Mouse (Mus musculus) intestine, embryonic 16.5 days (tissue): ENCODE data around the gene Hyal1. TPM values are rescaled to one million over a fixed set of nuclear protein-coding genes. Genes with fewer than 3 reads are reported as not detected.

ENCODE experiments used
- ATAC-seq: fragments of 200-750 bp; cut with Nextera tagmentation; 2 replicates; pipeline ENCODE4 v1.8.0; 2017; ENCODE audit warnings: moderate TSS enrichment, moderate library complexity
- H3K27ac ChIP-seq: fragments of 300-500 bp; sonication (generic); 2 replicates; pipeline ENCODE4 v1.5.1; 2014; ENCODE audit warnings: mild to moderate bottlenecking, low read length
- H3K27me3 ChIP-seq: fragments of 300-500 bp; sonication (generic); replicated peaks from 2 replicates; pipeline ENCODE4 v1.6.1; 2014; ENCODE audit warnings: low read length, control low read depth, mixed read lengths; ENCODE audit not compliant: control insufficient read depth, insufficient read depth
- H3K36me3 ChIP-seq: fragments of 300-500 bp; sonication (generic); 2 replicates; pipeline ENCODE4 v1.6.1; 2014; ENCODE audit warnings: low read length, control low read depth; ENCODE audit not compliant: control insufficient read depth, insufficient read depth
- H3K4me1 ChIP-seq: fragments of 300-500 bp; sonication (generic); 2 replicates; pipeline ENCODE4 v1.6.1; 2014; ENCODE audit warnings: low read length, control low read depth, mixed read lengths; ENCODE audit not compliant: control insufficient read depth, insufficient read depth
- H3K4me2 ChIP-seq: fragments of 300-500 bp; sonication (generic); 2 replicates; pipeline ENCODE4 v1.6.1; 2014; ENCODE audit warnings: low read depth, low read length, control low read depth
- H3K4me3 ChIP-seq: fragments of 300-500 bp; sonication (generic); 2 replicates; pipeline ENCODE4 v1.5.1; 2014; ENCODE audit warnings: mild to moderate bottlenecking, low read length
- H3K9ac ChIP-seq: fragments of 300-500 bp; sonication (generic); 2 replicates; pipeline ENCODE4 v1.6.1; 2014; ENCODE audit warnings: low read depth, low read length
- H3K9me3 ChIP-seq: fragments of 300-500 bp; sonication (generic); 2 replicates; pipeline ENCODE4 v1.6.1; 2016; ENCODE audit warnings: low read length, control low read depth; ENCODE audit not compliant: control insufficient read depth
- WGBS: fragments of 180-500 bp; shearing (Covaris S2); extraction: QIAGEN DNeasy Blood & Tissue Kit; methylation state at CpG from one replicate; pipeline ENCODE4 v1.1.7; 2014; 5-methylcytosine and 5-hydroxymethylcytosine counted together
- polyA plus RNA-seq: library from polyadenylated mRNA; unstranded; fragments of >200 nt; fragmentation: Nextera tagmentation; extraction: Ambion mirVana; gene quantifications from 2 replicates; pipeline ENCODE4 v1.2.1, GENCODE M21; 2015

Gene Hyal1
- polyA plus RNA-seq, 1 experiment from 2014 or later: 5.8 TPM

- no peak overlapping the region for H3K4me2 ChIP-seq
- peak overlapping the region; percentile 24; the same call in 1 of the 2 replicates for H3K9ac ChIP-seq
- H3K27me3 ChIP-seq: no peaks in the 10 kb centered on the region
- H3K9me3 ChIP-seq: no peaks in the 10 kb centered on the region
- H3K27ac ChIP-seq: no peak overlapping the region
- WGBS: 63% methylated on average over 5 of the region's 5 CpGs
- H3K36me3 ChIP-seq: peaks cover 8% of the 10 kb centered on the region; the same call in 1 of the 2 replicates
- no peak overlapping the region for H3K4me3 ChIP-seq
- H3K4me1 ChIP-seq: peaks cover 32% of the 10 kb centered on the region
- no peak for ATAC-seq
These were observed 21.7 kb downstream of the Hyal1 start for GRCm38 (mm10) chr9:107598385-107598784.

- Histone ChIP-seq H3K4me2 (no peak overlapping the region), H3K4me3 (no peak overlapping the region), H3K27ac (no peak overlapping the region), H3K9me3 (no peaks in the 10 kb centered on the region), H3K4me1 (peaks cover 42% of the 10 kb centered on the region), H3K9ac (no peak overlapping the region), H3K36me3 (peaks cover 2% of the 10 kb centered on the region; the same call in 1 of the 2 replicates), H3K27me3 (no peaks in the 10 kb centered on the region)
- no peak for ATAC-seq
- WGBS: 81% methylated on average over 9 of the region's 9 CpGs
These were observed 22.7 kb downstream of the Hyal1 start for GRCm38 (mm10) chr9:107599433-107599832.

- Histone ChIP-seq H3K36me3 (peaks cover 2% of the 10 kb centered on the region; the same call in 1 of the 2 replicates), H3K27me3 (no peaks in the 10 kb centered on the region), H3K9me3 (no peaks in the 10 kb centered on the region), H3K27ac (no peak overlapping the region), H3K4me2 (no peak overlapping the region), H3K4me3 (no peak overlapping the region), H3K4me1 (peaks cover 42% of the 10 kb centered on the region), H3K9ac (no peak overlapping the region)
- 68% methylated on average over 14 of the region's 14 CpGs for WGBS
- no peak for ATAC-seq
These were observed 23.1 kb downstream of the Hyal1 start for GRCm38 (mm10) chr9:107599842-107600241.

- H3K4me1 ChIP-seq: peaks cover 46% of the 10 kb centered on the region
- 72% methylated on average over 12 of the region's 12 CpGs for WGBS
- ATAC-seq: no peak
- no peak overlapping the region for H3K4me3 ChIP-seq
- H3K9me3 ChIP-seq: no peaks in the 10 kb centered on the region
- no peak overlapping the region for H3K9ac ChIP-seq
- H3K27me3 ChIP-seq: no peaks in the 10 kb centered on the region
- H3K36me3 ChIP-seq: peaks cover 2% of the 10 kb centered on the region; the same call in 1 of the 2 replicates
- H3K4me2 ChIP-seq: no peak overlapping the region
- H3K27ac ChIP-seq: no peak overlapping the region
These were observed 24.0 kb downstream of the Hyal1 start for GRCm38 (mm10) chr9:107600745-107601144.

- Histone ChIP-seq H3K36me3 (peaks cover 2% of the 10 kb centered on the region; the same call in 1 of the 2 replicates), H3K27ac (no peak overlapping the region), H3K9me3 (no peaks in the 10 kb centered on the region), H3K9ac (peak overlapping the region; percentile 3; the same call in 1 of the 2 replicates), H3K4me1 (peaks cover 46% of the 10 kb centered on the region), H3K4me2 (no peak overlapping the region), H3K4me3 (no peak overlapping the region), H3K27me3 (no peaks in the 10 kb centered on the region)
- 83% methylated on average over 11 of the region's 11 CpGs for WGBS
- no peak for ATAC-seq
These were observed 24.5 kb downstream of the Hyal1 start for GRCm38 (mm10) chr9:107601275-107601674.

- Histone ChIP-seq H3K4me3 (no peak overlapping the region), H3K4me2 (0 out of 2 replicates have a peak overlapping the region, but pooled peaks have one; percentile 11), H3K4me1 (peaks cover 52% of the 10 kb centered on the region), H3K27me3 (no peaks in the 10 kb centered on the region), H3K9me3 (no peaks in the 10 kb centered on the region), H3K36me3 (peaks cover 2% of the 10 kb centered on the region; the same call in 1 of the 2 replicates), H3K9ac (peak overlapping the region; percentile 36; the same call in 1 of the 2 replicates), H3K27ac (no peak overlapping the region)
- ATAC-seq: no peak
- WGBS: 13% methylated on average over 10 of the region's 10 CpGs
These were observed 25.4 kb downstream of the Hyal1 start for GRCm38 (mm10) chr9:107602068-107602648.

GRCm38 (mm10) chr9:107603251-107603650, 26.5 kb downstream of the Hyal1 start:
- peak overlapping the region; percentile 73; the same call in 1 of the 2 replicates for H3K9ac ChIP-seq
- peak overlapping the region; percentile 57; the same call in 1 of the 2 replicates for H3K4me2 ChIP-seq
- H3K4me3 ChIP-seq: no peak overlapping the region
- peaks cover 2% of the 10 kb centered on the region; the same call in 1 of the 2 replicates for H3K36me3 ChIP-seq
- H3K27me3 ChIP-seq: no peaks in the 10 kb centered on the region
- peaks cover 62% of the 10 kb centered on the region for H3K4me1 ChIP-seq
- H3K27ac ChIP-seq: no peak overlapping the region
- H3K9me3 ChIP-seq: no peaks in the 10 kb centered on the region
- ATAC-seq: no peak
- 72% methylated on average over 6 of the region's 6 CpGs for WGBS

- 28% methylated on average over 23 of the region's 23 CpGs for WGBS
- Histone ChIP-seq H3K27me3 (no peaks in the 10 kb centered on the region), H3K4me1 (peaks cover 61% of the 10 kb centered on the region), H3K9ac (peak overlapping the region; percentile 73), H3K4me3 (peak overlapping the region; percentile 49), H3K9me3 (no peaks in the 10 kb centered on the region), H3K4me2 (peak overlapping the region; percentile 57), H3K27ac (peak overlapping the region; percentile 92), H3K36me3 (peaks cover 2% of the 10 kb centered on the region; the same call in 1 of the 2 replicates)
- peak; percentile 71 for ATAC-seq
These were observed 28.4 kb downstream of the Hyal1 start for GRCm38 (mm10) chr9:107605041-107605661.

GRCm38 (mm10) chr9:107606591-107606990, 29.9 kb downstream of the Hyal1 start:
- WGBS: 7% methylated on average over 9 of the region's 9 CpGs
- Histone ChIP-seq H3K27ac (peak overlapping the region; percentile 92), H3K36me3 (no peaks in the 10 kb centered on the region), H3K9me3 (no peaks in the 10 kb centered on the region), H3K4me3 (peak overlapping the region; percentile 49), H3K4me2 (peak overlapping the region; percentile 43), H3K4me1 (peaks cover 61% of the 10 kb centered on the region), H3K27me3 (no peaks in the 10 kb centered on the region), H3K9ac (peak overlapping the region; percentile 73)
- peak; percentile 52 for ATAC-seq
